Mouse (Mus musculus): ENCODE data around the gene Rnf180. TPM values are rescaled to one million over a fixed set of nuclear protein-coding genes. Genes with fewer than 3 reads are reported as not detected.

The Rnf180 gene
- polyA plus RNA-seq, 1 experiment from 2014 or later: 13.6 TPM

DNA sequence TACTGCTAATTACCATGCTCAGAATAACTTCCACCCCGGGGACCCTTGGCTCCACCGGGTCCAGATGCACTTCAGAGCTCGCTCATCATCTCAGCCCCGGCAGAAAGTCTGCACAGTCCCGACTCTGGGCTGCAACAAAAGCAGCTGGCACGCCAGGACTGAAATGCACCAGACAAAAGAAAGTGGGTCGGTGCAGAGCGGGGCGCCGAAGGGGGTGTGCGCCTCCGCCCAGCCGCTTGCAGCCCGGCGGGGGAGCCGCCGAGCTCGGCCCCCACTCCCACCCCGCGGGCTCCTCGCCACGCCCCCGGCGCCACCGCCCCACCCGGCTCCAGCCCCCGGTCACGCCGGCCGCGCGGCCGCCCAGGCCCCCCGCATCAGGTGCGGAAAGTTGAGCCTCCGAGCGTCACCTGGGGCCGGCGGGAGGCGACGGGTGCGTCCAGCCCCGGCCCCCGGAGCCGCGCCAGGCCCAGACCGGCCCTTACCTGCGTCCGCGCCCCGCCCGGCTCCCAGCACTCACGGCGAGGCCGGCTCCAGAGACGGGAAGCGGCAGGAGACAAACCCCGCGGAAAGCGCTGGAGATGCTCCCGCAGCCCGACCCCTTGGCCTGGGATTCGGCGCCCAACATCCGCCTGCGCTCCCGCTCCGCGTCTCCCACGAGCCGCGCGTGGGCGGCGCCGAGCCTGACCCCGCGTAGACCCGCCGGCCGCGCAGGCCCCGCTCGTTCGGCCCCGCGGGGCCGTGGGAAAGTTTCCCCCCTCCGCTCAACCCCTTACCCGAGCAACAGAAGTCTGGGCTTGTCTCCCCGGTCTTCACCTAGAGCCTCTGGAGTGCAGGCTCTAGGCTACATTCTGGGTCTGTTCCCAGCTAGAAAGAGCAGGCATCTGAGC is 591 bp downstream of the Rnf180 start:
- WGBS: 1% methylated on average over 65 of the region's 91 CpGs
- peak overlapping the region; percentile 89 for H3K4me3 ChIP-seq
- H3K4me2 ChIP-seq (replicated peaks): peak overlapping the region; percentile 74
- peaks cover 12% of the 10 kb centered on the region for H3K4me1 ChIP-seq
- ATAC-seq (ENCODE audit: low FRiP score, low read depth): peak; percentile 90
- H3K9ac ChIP-seq (replicated peaks): peak overlapping the region; percentile 92
- no peaks in the 10 kb centered on the region for H3K36me3 ChIP-seq
- no peaks in the 10 kb centered on the region for H3K9me3 ChIP-seq
- H3K27me3 ChIP-seq: 0 out of 2 replicates have a peak, but pooled peaks cover 3% of the 10 kb centered on the region
- H3K27ac ChIP-seq (replicated peaks): peak overlapping the region; percentile 54

DNA sequence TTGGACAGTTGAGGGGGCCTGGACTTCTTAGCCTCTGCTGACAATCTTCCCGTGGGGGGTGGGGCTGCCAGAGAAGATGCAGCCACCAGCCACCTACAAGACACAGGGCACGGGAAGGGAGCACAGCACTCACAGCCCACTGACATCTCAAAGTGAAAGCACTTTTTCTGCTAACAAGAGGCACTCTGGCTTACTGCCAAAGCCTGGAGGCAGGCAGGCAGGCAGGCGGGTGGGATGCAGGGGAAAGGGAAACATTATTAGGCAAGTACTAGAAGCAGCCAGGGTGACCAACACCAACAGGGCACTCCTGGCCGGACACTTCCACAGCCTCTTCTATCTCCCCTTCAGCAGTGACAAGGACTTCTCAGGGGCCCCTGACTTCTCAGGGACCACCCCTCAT is 2.8 kb downstream of the Rnf180 start:
- Histone ChIP-seq H3K4me1 (peaks cover 12% of the 10 kb centered on the region), H3K9ac (replicated peaks) (no peak overlapping the region), H3K27me3 (0 out of 2 replicates have a peak, but pooled peaks cover 3% of the 10 kb centered on the region), H3K4me3 (no peak overlapping the region), H3K36me3 (no peaks in the 10 kb centered on the region), H3K9me3 (no peaks in the 10 kb centered on the region), H3K27ac (replicated peaks) (no peak overlapping the region; the same call in 1 of the 2 replicates), H3K4me2 (replicated peaks) (no peak overlapping the region; the same call in 1 of the 2 replicates)
- ATAC-seq (ENCODE audit: low FRiP score, low read depth): peak; percentile 10; the same call in 1 of the 2 replicates
- 30% methylated on average over 4 of the region's 4 CpGs for WGBS

GRCm38 (mm10) chr13:105290594-105290993 is 4.0 kb downstream of the Rnf180 start:
- WGBS: 92% methylated on average over 2 of the region's 2 CpGs
- ATAC-seq (ENCODE audit: low FRiP score, low read depth): no peak

DNA sequence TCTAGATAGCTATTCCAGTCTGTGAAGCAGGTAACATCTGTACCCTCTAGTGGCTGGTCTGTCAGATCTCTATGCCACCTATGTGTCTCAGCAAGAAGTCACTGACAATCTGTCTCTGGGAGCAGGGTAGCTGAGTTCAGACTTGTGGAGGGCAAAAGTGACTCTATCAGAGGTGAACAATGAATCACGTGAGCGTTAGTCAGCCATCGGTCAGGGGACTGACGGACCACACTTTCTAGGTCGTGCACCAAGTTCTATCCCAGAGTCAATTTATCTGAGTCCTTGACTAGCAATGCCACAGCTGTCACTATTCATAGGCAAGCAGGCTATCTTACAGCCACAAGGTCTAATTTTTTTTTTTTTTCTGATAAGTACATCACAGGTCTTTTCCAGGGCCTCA is 4.6 kb downstream of the Rnf180 start:
- Histone ChIP-seq H3K9ac (replicated peaks) (no peak overlapping the region), H3K36me3 (no peaks in the 10 kb centered on the region), H3K9me3 (no peaks in the 10 kb centered on the region), H3K27ac (replicated peaks) (no peak overlapping the region), H3K4me1 (peaks cover 12% of the 10 kb centered on the region), H3K27me3 (no peaks in the 10 kb centered on the region), H3K4me3 (no peak overlapping the region), H3K4me2 (replicated peaks) (no peak overlapping the region)
- no peak for ATAC-seq (ENCODE audit: low FRiP score, low read depth)
- 92% methylated on average over 5 of the region's 5 CpGs for WGBS

More at GRCm38 (mm10) chr13:105290594-105290993, 4.0 kb downstream of the Rnf180 start:
- H3K36me3 ChIP-seq: no peaks in the 10 kb centered on the region
- no peak overlapping the region for H3K27ac ChIP-seq (replicated peaks)
- H3K9me3 ChIP-seq: no peaks in the 10 kb centered on the region
- H3K9ac ChIP-seq (replicated peaks): no peak overlapping the region
- no peak overlapping the region for H3K4me2 ChIP-seq (replicated peaks)
- peaks cover 12% of the 10 kb centered on the region for H3K4me1 ChIP-seq
- 0 out of 2 replicates have a peak, but pooled peaks cover 2% of the 10 kb centered on the region for H3K27me3 ChIP-seq
- H3K4me3 ChIP-seq: no peak overlapping the region

DNA sequence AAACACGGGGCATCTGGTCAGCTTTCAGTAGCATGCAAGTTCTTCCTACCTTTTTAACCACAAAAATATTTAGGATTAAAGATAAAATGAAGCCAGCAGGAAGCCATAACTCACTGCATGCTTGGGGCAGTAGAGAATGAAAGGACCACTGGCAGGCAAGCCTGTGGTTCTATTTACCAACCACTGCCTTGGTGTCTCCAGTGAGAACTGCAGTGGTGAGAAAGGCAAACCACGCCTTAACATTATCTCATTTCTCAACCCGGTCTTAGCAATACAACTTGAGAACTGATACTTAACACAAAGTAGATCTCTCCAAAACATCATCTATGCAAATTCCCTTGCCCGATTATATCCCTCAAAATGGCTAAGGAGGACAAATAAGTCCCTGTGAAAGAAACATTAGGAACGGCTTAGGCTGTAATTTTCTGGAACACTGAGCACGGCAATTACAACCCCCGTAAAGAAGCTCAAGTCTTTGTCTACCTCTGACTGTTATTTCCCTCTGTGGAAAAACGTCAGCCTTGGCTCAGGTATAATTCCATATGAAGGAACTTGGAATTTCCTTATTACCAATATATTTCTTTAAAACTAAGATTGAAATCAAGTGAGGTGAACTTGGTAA is 15.1 kb downstream of the Rnf180 start:
- Histone ChIP-seq H3K4me1 (peaks cover 9% of the 10 kb centered on the region; the same call in 1 of the 2 replicates), H3K9me3 (no peaks in the 10 kb centered on the region), H3K9ac (replicated peaks) (no peak overlapping the region), H3K36me3 (no peaks in the 10 kb centered on the region), H3K4me2 (replicated peaks) (no peak overlapping the region), H3K27me3 (no peaks in the 10 kb centered on the region), H3K4me3 (no peak overlapping the region), H3K27ac (replicated peaks) (no peak overlapping the region)
- 24% methylated on average over 8 of the region's 8 CpGs for WGBS
- ATAC-seq (ENCODE audit: low FRiP score, low read depth): no peak

DNA sequence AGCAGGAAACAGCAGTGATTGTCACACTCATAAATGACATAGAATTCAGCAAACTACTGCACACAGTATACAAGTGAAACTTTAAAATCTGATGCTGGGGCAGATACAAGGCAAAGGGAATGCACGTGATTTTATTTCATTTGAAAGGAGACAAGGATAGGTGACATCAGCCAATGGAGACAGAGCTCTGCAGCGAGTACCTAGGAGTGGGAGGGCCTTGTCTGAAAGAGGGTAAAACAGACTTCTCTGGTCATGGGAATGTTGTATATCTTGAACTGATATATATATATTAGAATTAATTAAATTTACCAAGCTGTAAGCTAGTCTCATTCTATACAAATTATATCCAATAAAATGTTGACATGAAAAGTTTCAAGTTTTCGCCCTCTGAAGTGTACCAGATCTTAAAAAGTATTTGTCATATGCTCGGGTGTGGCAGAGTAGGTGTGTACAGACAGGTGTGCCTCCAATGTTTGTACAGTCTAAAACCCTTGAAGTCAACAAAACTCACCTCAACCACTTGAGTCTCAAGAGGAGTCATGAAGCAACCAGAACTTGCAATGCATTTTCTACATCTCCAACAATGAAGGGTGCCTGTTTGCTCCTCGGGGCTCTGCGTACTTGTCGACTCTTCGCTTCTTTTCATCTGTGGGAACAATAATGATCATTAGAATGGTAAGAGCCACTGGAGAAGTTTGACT is 24.1 kb downstream of the Rnf180 start:
- no peak for ATAC-seq (ENCODE audit: low FRiP score, low read depth)
- Histone ChIP-seq H3K27ac (replicated peaks) (no peak overlapping the region), H3K4me1 (no peaks in the 10 kb centered on the region), H3K9ac (replicated peaks) (no peak overlapping the region), H3K4me3 (no peak overlapping the region), H3K4me2 (replicated peaks) (no peak overlapping the region), H3K9me3 (peaks cover 13% of the 10 kb centered on the region), H3K36me3 (peaks cover 7% of the 10 kb centered on the region), H3K27me3 (no peaks in the 10 kb centered on the region)
- 92% methylated on average over 8 of the region's 8 CpGs for WGBS

- ATAC-seq (ENCODE audit: low FRiP score, low read depth): no peak
- Histone ChIP-seq H3K36me3 (peaks cover 2% of the 10 kb centered on the region), H3K9me3 (peaks cover 3% of the 10 kb centered on the region), H3K4me2 (replicated peaks) (no peak overlapping the region), H3K4me3 (no peak overlapping the region), H3K9ac (replicated peaks) (no peak overlapping the region), H3K27ac (replicated peaks) (no peak overlapping the region), H3K4me1 (no peaks in the 10 kb centered on the region), H3K27me3 (no peaks in the 10 kb centered on the region)
- WGBS: 80% methylated on average over 6 of the region's 6 CpGs
Observed at GRCm38 (mm10) chr13:105267464-105267863, 27.2 kb downstream of the Rnf180 start.

DNA sequence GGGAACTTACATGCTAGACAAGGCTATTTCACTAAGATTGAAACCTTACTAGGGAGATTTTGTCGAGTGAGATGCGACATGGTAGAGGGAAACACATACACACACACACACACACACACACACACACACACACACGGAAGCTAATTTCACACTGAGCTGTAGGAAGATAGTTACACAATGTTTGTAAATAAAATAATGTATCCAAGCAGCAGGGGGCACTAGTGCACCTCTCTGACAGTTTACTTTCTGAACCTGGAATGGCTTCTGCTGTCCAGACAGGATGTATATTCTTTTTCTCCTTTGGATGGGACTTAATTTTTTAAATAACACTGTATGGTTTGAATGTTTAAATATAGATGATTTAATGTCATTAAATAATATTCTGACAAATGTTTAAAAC is 27.9 kb downstream of the Rnf180 start:
- no peaks in the 10 kb centered on the region for H3K27me3 ChIP-seq
- WGBS: 54% methylated on average over 3 of the region's 3 CpGs
- no peak overlapping the region for H3K4me3 ChIP-seq
- no peak overlapping the region for H3K9ac ChIP-seq (replicated peaks)
- H3K9me3 ChIP-seq: no peaks in the 10 kb centered on the region
- 0 out of 2 replicates have a peak, but pooled peaks have one; percentile 23 for ATAC-seq (ENCODE audit: low FRiP score, low read depth)
- H3K36me3 ChIP-seq: no peaks in the 10 kb centered on the region
- no peak overlapping the region for H3K27ac ChIP-seq (replicated peaks)
- H3K4me1 ChIP-seq: no peaks in the 10 kb centered on the region
- H3K4me2 ChIP-seq (replicated peaks): no peak overlapping the region

- Histone ChIP-seq H3K4me2 (replicated peaks) (no peak overlapping the region), H3K27ac (replicated peaks) (0 out of 2 replicates have a peak overlapping the region, but pooled peaks have one; percentile 22)
Observed at GRCm38 (mm10) chr13:105256757-105257433, 37.7 kb downstream of the Rnf180 start.

GRCm38 (mm10) chr13:105250767-105251166 is 43.8 kb downstream of the Rnf180 start:
- no peak overlapping the region for H3K4me3 ChIP-seq
- peak overlapping the region; percentile 26; the same call in 1 of the 2 replicates for H3K4me2 ChIP-seq (replicated peaks)

More at GRCm38 (mm10) chr13:105256757-105257433, 37.7 kb downstream of the Rnf180 start:
- no peak overlapping the region for H3K4me3 ChIP-seq
- peaks cover 5% of the 10 kb centered on the region; the same call in 1 of the 2 replicates for H3K9me3 ChIP-seq
- ATAC-seq (ENCODE audit: low FRiP score, low read depth): peak; percentile 75
- H3K27me3 ChIP-seq: no peaks in the 10 kb centered on the region
- no peak overlapping the region for H3K9ac ChIP-seq (replicated peaks)
- H3K4me1 ChIP-seq: peaks cover 11% of the 10 kb centered on the region
- no peaks in the 10 kb centered on the region for H3K36me3 ChIP-seq
- 23% methylated on average over 4 of the region's 4 CpGs for WGBS

GRCm38 (mm10) chr13:105250264-105250663 is 44.4 kb downstream of the Rnf180 start:
- Histone ChIP-seq H3K9ac (replicated peaks) (no peak overlapping the region), H3K4me2 (replicated peaks) (peak overlapping the region; percentile 14), H3K4me1 (peaks cover 25% of the 10 kb centered on the region), H3K27me3 (no peaks in the 10 kb centered on the region), H3K36me3 (no peaks in the 10 kb centered on the region), H3K27ac (replicated peaks) (peak overlapping the region; percentile 77), H3K4me3 (no peak overlapping the region), H3K9me3 (no peaks in the 10 kb centered on the region)
- 58% methylated on average over 9 of the region's 9 CpGs for WGBS
- ATAC-seq (ENCODE audit: low FRiP score, low read depth): peak; percentile 54

More at GRCm38 (mm10) chr13:105250767-105251166, 43.8 kb downstream of the Rnf180 start:
- H3K27me3 ChIP-seq: no peaks in the 10 kb centered on the region
- WGBS: 40% methylated on average over 4 of the region's 4 CpGs
- H3K36me3 ChIP-seq: no peaks in the 10 kb centered on the region
- peak; percentile 55 for ATAC-seq (ENCODE audit: low FRiP score, low read depth)
- peak overlapping the region; percentile 77 for H3K27ac ChIP-seq (replicated peaks)
- H3K4me1 ChIP-seq: peaks cover 25% of the 10 kb centered on the region
- H3K9ac ChIP-seq (replicated peaks): no peak overlapping the region
- no peaks in the 10 kb centered on the region for H3K9me3 ChIP-seq
